Mouse (Mus musculus): ENCODE results near the gene Nacc1. TPM values are rescaled to one million over a fixed set of nuclear protein-coding genes. Genes with fewer than 3 reads are reported as not detected.

Gene Nacc1
- polyA plus RNA-seq, 1 experiment from 2014 or later: 14.5 TPM

- no peak overlapping the region for H3K4me3 ChIP-seq (replicated peaks; ENCODE audit: low read length)
- peak overlapping the region; percentile 65 for H3K9ac ChIP-seq (ENCODE audit: low read length)
- ATAC-seq (ENCODE audit: insufficient read depth, low FRiP score): no peak
These were observed 34.8 kb upstream of the Nacc1 start for GRCm38 (mm10) chr8:84722530-84722849.

GRCm38 (mm10) chr8:84718959-84719690 lies 31.5 kb upstream of the Nacc1 start:
- no peaks in the 10 kb centered on the region; the same call in 1 of the 2 replicates for H3K27me3 ChIP-seq (ENCODE audit: control insufficient read depth, insufficient read depth, low read length)
- peaks cover 30% of the 10 kb centered on the region for H3K4me1 ChIP-seq (ENCODE audit: control insufficient read depth, insufficient read depth, low read length)
- no peak for ATAC-seq (ENCODE audit: insufficient read depth, low FRiP score)
- H3K4me2 ChIP-seq (ENCODE audit: low read depth, low read length): no peak overlapping the region
- H3K4me3 ChIP-seq (replicated peaks; ENCODE audit: low read length): no peak overlapping the region
- no peaks in the 10 kb centered on the region for H3K9me3 ChIP-seq (replicated peaks; ENCODE audit: control insufficient read depth, low read length)
- H3K9ac ChIP-seq (ENCODE audit: low read length): no peak overlapping the region
- WGBS: 77% methylated on average over 5 of the region's 5 CpGs
- H3K27ac ChIP-seq (ENCODE audit: low read length): no peak overlapping the region
- no peaks in the 10 kb centered on the region for H3K36me3 ChIP-seq (ENCODE audit: control insufficient read depth, insufficient read depth, low read length)

More at GRCm38 (mm10) chr8:84722530-84722849, 34.8 kb upstream of the Nacc1 start:
- WGBS: 47% methylated on average over 6 of the region's 6 CpGs
- no peaks in the 10 kb centered on the region for H3K27me3 ChIP-seq (ENCODE audit: control insufficient read depth, insufficient read depth, low read length)
- H3K4me2 ChIP-seq (ENCODE audit: low read depth, low read length): peak overlapping the region; percentile 42; the same call in 1 of the 2 replicates
- H3K4me1 ChIP-seq (ENCODE audit: control insufficient read depth, insufficient read depth, low read length): peaks cover 45% of the 10 kb centered on the region
- no peaks in the 10 kb centered on the region for H3K36me3 ChIP-seq (ENCODE audit: control insufficient read depth, insufficient read depth, low read length)
- H3K9me3 ChIP-seq (replicated peaks; ENCODE audit: control insufficient read depth, low read length): no peaks in the 10 kb centered on the region
- peak overlapping the region; percentile 99 for H3K27ac ChIP-seq (ENCODE audit: low read length)

- Histone ChIP-seq H3K36me3 (ENCODE audit: control insufficient read depth, insufficient read depth, low read length) (no peaks in the 10 kb centered on the region), H3K4me1 (ENCODE audit: control insufficient read depth, insufficient read depth, low read length) (peaks cover 30% of the 10 kb centered on the region), H3K9ac (ENCODE audit: low read length) (no peak overlapping the region), H3K27me3 (ENCODE audit: control insufficient read depth, insufficient read depth, low read length) (no peaks in the 10 kb centered on the region; the same call in 1 of the 2 replicates), H3K9me3 (replicated peaks; ENCODE audit: control insufficient read depth, low read length) (no peaks in the 10 kb centered on the region), H3K4me2 (ENCODE audit: low read depth, low read length) (no peak overlapping the region), H3K4me3 (replicated peaks; ENCODE audit: low read length) (no peak overlapping the region), H3K27ac (ENCODE audit: low read length) (no peak overlapping the region)
- ATAC-seq (ENCODE audit: insufficient read depth, low FRiP score): no peak
- WGBS: 81% methylated on average over 5 of the region's 5 CpGs
These were observed 30.8 kb upstream of the Nacc1 start for GRCm38 (mm10) chr8:84718476-84718875.

GRCm38 (mm10) chr8:84716790-84717189 lies 29.1 kb upstream of the Nacc1 start:
- 90% methylated on average over 11 of the region's 11 CpGs for WGBS
- Histone ChIP-seq H3K4me3 (replicated peaks; ENCODE audit: low read length) (no peak overlapping the region), H3K27me3 (ENCODE audit: control insufficient read depth, insufficient read depth, low read length) (no peaks in the 10 kb centered on the region; the same call in 1 of the 2 replicates), H3K9ac (ENCODE audit: low read length) (0 out of 2 replicates have a peak overlapping the region, but pooled peaks have one; percentile 17), H3K9me3 (replicated peaks; ENCODE audit: control insufficient read depth, low read length) (no peaks in the 10 kb centered on the region), H3K4me1 (ENCODE audit: control insufficient read depth, insufficient read depth, low read length) (peaks cover 29% of the 10 kb centered on the region), H3K36me3 (ENCODE audit: control insufficient read depth, insufficient read depth, low read length) (no peaks in the 10 kb centered on the region), H3K4me2 (ENCODE audit: low read depth, low read length) (no peak overlapping the region), H3K27ac (ENCODE audit: low read length) (no peak overlapping the region)
- no peak for ATAC-seq (ENCODE audit: insufficient read depth, low FRiP score)

- WGBS: 37% methylated on average over 27 of the region's 27 CpGs
These were observed 28.3 kb upstream of the Nacc1 start for GRCm38 (mm10) chr8:84715893-84716468.

GRCm38 (mm10) chr8:84714161-84714560 lies 26.5 kb upstream of the Nacc1 start:
- Histone ChIP-seq H3K9ac (ENCODE audit: low read length) (peak overlapping the region; percentile 43), H3K4me2 (ENCODE audit: low read depth, low read length) (no peak overlapping the region)

More at GRCm38 (mm10) chr8:84715893-84716468, 28.3 kb upstream of the Nacc1 start:
- Histone ChIP-seq H3K36me3 (ENCODE audit: control insufficient read depth, insufficient read depth, low read length) (no peaks in the 10 kb centered on the region), H3K9ac (ENCODE audit: low read length) (no peak overlapping the region), H3K27ac (ENCODE audit: low read length) (no peak overlapping the region), H3K4me2 (ENCODE audit: low read depth, low read length) (no peak overlapping the region), H3K4me1 (ENCODE audit: control insufficient read depth, insufficient read depth, low read length) (peaks cover 35% of the 10 kb centered on the region), H3K27me3 (ENCODE audit: control insufficient read depth, insufficient read depth, low read length) (no peaks in the 10 kb centered on the region; the same call in 1 of the 2 replicates), H3K4me3 (replicated peaks; ENCODE audit: low read length) (no peak overlapping the region), H3K9me3 (replicated peaks; ENCODE audit: control insufficient read depth, low read length) (no peaks in the 10 kb centered on the region)
- ATAC-seq (ENCODE audit: insufficient read depth, low FRiP score): no peak

GRCm38 (mm10) chr8:84713381-84713780 lies 25.7 kb upstream of the Nacc1 start:
- Histone ChIP-seq H3K27ac (ENCODE audit: low read length) (peak overlapping the region; percentile 95), H3K27me3 (ENCODE audit: control insufficient read depth, insufficient read depth, low read length) (peaks cover under 1% of the 10 kb centered on the region; the same call in 1 of the 2 replicates), H3K9ac (ENCODE audit: low read length) (peak overlapping the region; percentile 43), H3K4me3 (replicated peaks; ENCODE audit: low read length) (no peak overlapping the region), H3K4me2 (ENCODE audit: low read depth, low read length) (no peak overlapping the region), H3K9me3 (replicated peaks; ENCODE audit: control insufficient read depth, low read length) (no peaks in the 10 kb centered on the region), H3K4me1 (ENCODE audit: control insufficient read depth, insufficient read depth, low read length) (peaks cover 47% of the 10 kb centered on the region), H3K36me3 (ENCODE audit: control insufficient read depth, insufficient read depth, low read length) (no peaks in the 10 kb centered on the region)
- WGBS: 61% methylated on average over 4 of the region's 4 CpGs
- no peak for ATAC-seq (ENCODE audit: insufficient read depth, low FRiP score)

More at GRCm38 (mm10) chr8:84714161-84714560, 26.5 kb upstream of the Nacc1 start:
- Histone ChIP-seq H3K27me3 (ENCODE audit: control insufficient read depth, insufficient read depth, low read length) (no peaks in the 10 kb centered on the region; the same call in 1 of the 2 replicates), H3K27ac (ENCODE audit: low read length) (peak overlapping the region; percentile 95), H3K4me1 (ENCODE audit: control insufficient read depth, insufficient read depth, low read length) (peaks cover 40% of the 10 kb centered on the region), H3K36me3 (ENCODE audit: control insufficient read depth, insufficient read depth, low read length) (no peaks in the 10 kb centered on the region), H3K9me3 (replicated peaks; ENCODE audit: control insufficient read depth, low read length) (no peaks in the 10 kb centered on the region), H3K4me3 (replicated peaks; ENCODE audit: low read length) (no peak overlapping the region)
- ATAC-seq (ENCODE audit: insufficient read depth, low FRiP score): no peak
- WGBS: 74% methylated on average over 4 of the region's 4 CpGs

GRCm38 (mm10) chr8:84712759-84713120 lies 25.1 kb upstream of the Nacc1 start:
- Histone ChIP-seq H3K9me3 (replicated peaks; ENCODE audit: control insufficient read depth, low read length) (no peaks in the 10 kb centered on the region), H3K27ac (ENCODE audit: low read length) (peak overlapping the region; percentile 95), H3K4me3 (replicated peaks; ENCODE audit: low read length) (no peak overlapping the region), H3K4me1 (ENCODE audit: control insufficient read depth, insufficient read depth, low read length) (peaks cover 54% of the 10 kb centered on the region), H3K4me2 (ENCODE audit: low read depth, low read length) (peak overlapping the region; percentile 11; the same call in 1 of the 2 replicates), H3K27me3 (ENCODE audit: control insufficient read depth, insufficient read depth, low read length) (peaks cover 7% of the 10 kb centered on the region), H3K36me3 (ENCODE audit: control insufficient read depth, insufficient read depth, low read length) (no peaks in the 10 kb centered on the region), H3K9ac (ENCODE audit: low read length) (peak overlapping the region; percentile 43)
- peak; percentile 45 for ATAC-seq (ENCODE audit: insufficient read depth, low FRiP score)
- WGBS: 17% methylated on average over 3 of the region's 3 CpGs
